Mouse (Mus musculus): Measurements from ENCODE around the gene Dync2li1. TPM values are rescaled to one million over a fixed set of nuclear protein-coding genes. Genes with fewer than 3 reads are reported as not detected.

Dync2li1 gene
- polyA plus RNA-seq, 1 experiment from 2014 or later = 11.9 TPM

GRCm38 (mm10) chr17:84596501-84596900 lies 29.8 kb upstream of the Dync2li1 start:
- Histone ChIP-seq H3K9me3 (no peaks in the 10 kb centered on the region), H3K4me2 (no peak overlapping the region), H3K27me3 (replicated peaks) (no peaks in the 10 kb centered on the region), H3K4me1 (0 out of 2 replicates have a peak, but pooled peaks cover 3% of the 10 kb centered on the region), H3K36me3 (peaks cover 18% of the 10 kb centered on the region), H3K27ac (replicated peaks) (no peak overlapping the region), H3K4me3 (no peak overlapping the region), H3K9ac (no peak overlapping the region)
- 53% methylated on average over 7 of the region's 7 CpGs for WGBS
- no peak for ATAC-seq (ENCODE audit: extremely low read depth, insufficient number of reproducible peaks, low FRiP score, low TSS enrichment)

GRCm38 (mm10) chr17:84597859-84598258 lies 28.4 kb upstream of the Dync2li1 start:
- WGBS = 86% methylated on average over 12 of the region's 12 CpGs
- H3K27me3 ChIP-seq (replicated peaks) = no peaks in the 10 kb centered on the region
- H3K4me1 ChIP-seq = peaks cover 5% of the 10 kb centered on the region
- no peak overlapping the region for H3K9ac ChIP-seq
- no peaks in the 10 kb centered on the region for H3K9me3 ChIP-seq
- ATAC-seq (ENCODE audit: extremely low read depth, insufficient number of reproducible peaks, low FRiP score, low TSS enrichment) = no peak
- no peak overlapping the region for H3K4me2 ChIP-seq
- H3K27ac ChIP-seq (replicated peaks) = no peak overlapping the region
- peaks cover 10% of the 10 kb centered on the region; the same call in 1 of the 2 replicates for H3K36me3 ChIP-seq
- H3K4me3 ChIP-seq = no peak overlapping the region

- ATAC-seq (ENCODE audit: extremely low read depth, insufficient number of reproducible peaks, low FRiP score, low TSS enrichment) = no peak
- 86% methylated on average over 7 of the region's 7 CpGs for WGBS
These were observed 27.4 kb upstream of the Dync2li1 start for GRCm38 (mm10) chr17:84598928-84599327.

GRCm38 (mm10) chr17:84600051-84600983 lies 26.0 kb upstream of the Dync2li1 start:
- Histone ChIP-seq H3K27ac (replicated peaks) (no peak overlapping the region), H3K4me2 (no peak overlapping the region), H3K9ac (no peak overlapping the region), H3K27me3 (replicated peaks) (no peaks in the 10 kb centered on the region), H3K36me3 (no peaks in the 10 kb centered on the region), H3K4me1 (peaks cover 14% of the 10 kb centered on the region), H3K4me3 (no peak overlapping the region), H3K9me3 (no peaks in the 10 kb centered on the region)
- ATAC-seq (ENCODE audit: extremely low read depth, insufficient number of reproducible peaks, low FRiP score, low TSS enrichment) = no peak
- 74% methylated on average over 9 of the region's 9 CpGs for WGBS

More at GRCm38 (mm10) chr17:84598928-84599327, 27.4 kb upstream of the Dync2li1 start:
- H3K4me2 ChIP-seq = no peak overlapping the region
- no peak overlapping the region for H3K4me3 ChIP-seq
- no peaks in the 10 kb centered on the region for H3K27me3 ChIP-seq (replicated peaks)
- H3K9ac ChIP-seq = no peak overlapping the region
- peaks cover 14% of the 10 kb centered on the region for H3K4me1 ChIP-seq
- peaks cover 5% of the 10 kb centered on the region; the same call in 1 of the 2 replicates for H3K36me3 ChIP-seq
- H3K27ac ChIP-seq (replicated peaks) = no peak overlapping the region
- H3K9me3 ChIP-seq = no peaks in the 10 kb centered on the region

- no peaks in the 10 kb centered on the region for H3K36me3 ChIP-seq
- H3K4me2 ChIP-seq = no peak overlapping the region
- peaks cover 10% of the 10 kb centered on the region for H3K4me1 ChIP-seq
- H3K9ac ChIP-seq = no peak overlapping the region
- ATAC-seq (ENCODE audit: extremely low read depth, insufficient number of reproducible peaks, low FRiP score, low TSS enrichment) = no peak
- H3K4me3 ChIP-seq = no peak overlapping the region
- WGBS = 89% methylated on average over 5 of the region's 5 CpGs
- H3K9me3 ChIP-seq = no peaks in the 10 kb centered on the region
- H3K27me3 ChIP-seq (replicated peaks) = no peaks in the 10 kb centered on the region
- H3K27ac ChIP-seq (replicated peaks) = no peak overlapping the region
These were observed 24.5 kb upstream of the Dync2li1 start for GRCm38 (mm10) chr17:84601805-84602204.

- Histone ChIP-seq H3K36me3 (no peaks in the 10 kb centered on the region), H3K4me1 (peaks cover 10% of the 10 kb centered on the region), H3K9me3 (no peaks in the 10 kb centered on the region), H3K4me3 (no peak overlapping the region), H3K27me3 (replicated peaks) (no peaks in the 10 kb centered on the region), H3K9ac (no peak overlapping the region), H3K4me2 (no peak overlapping the region), H3K27ac (replicated peaks) (no peak overlapping the region)
- no peak for ATAC-seq (ENCODE audit: extremely low read depth, insufficient number of reproducible peaks, low FRiP score, low TSS enrichment)
- 36% methylated on average over 9 of the region's 9 CpGs for WGBS
These were observed 23.1 kb upstream of the Dync2li1 start for GRCm38 (mm10) chr17:84603202-84603627.

GRCm38 (mm10) chr17:84603709-84604420 lies 22.4 kb upstream of the Dync2li1 start:
- no peak for ATAC-seq (ENCODE audit: extremely low read depth, insufficient number of reproducible peaks, low FRiP score, low TSS enrichment)
- Histone ChIP-seq H3K36me3 (no peaks in the 10 kb centered on the region), H3K4me3 (no peak overlapping the region), H3K4me2 (no peak overlapping the region), H3K9me3 (no peaks in the 10 kb centered on the region), H3K4me1 (peaks cover 10% of the 10 kb centered on the region), H3K27me3 (replicated peaks) (no peaks in the 10 kb centered on the region), H3K27ac (replicated peaks) (no peak overlapping the region), H3K9ac (no peak overlapping the region)
- 86% methylated on average over 10 of the region's 10 CpGs for WGBS

GRCm38 (mm10) chr17:84606976-84607375 lies 19.3 kb upstream of the Dync2li1 start:
- Histone ChIP-seq H3K4me2 (peak overlapping the region; percentile 40; the same call in 1 of the 2 replicates), H3K27ac (replicated peaks) (no peak overlapping the region), H3K4me3 (no peak overlapping the region), H3K9me3 (no peaks in the 10 kb centered on the region), H3K27me3 (replicated peaks) (no peaks in the 10 kb centered on the region), H3K36me3 (peaks cover 2% of the 10 kb centered on the region; the same call in 1 of the 2 replicates), H3K4me1 (peaks cover 10% of the 10 kb centered on the region), H3K9ac (0 out of 2 replicates have a peak overlapping the region, but pooled peaks have one; percentile 44)
- 32% methylated on average over 13 of the region's 13 CpGs for WGBS
- ATAC-seq (ENCODE audit: extremely low read depth, insufficient number of reproducible peaks, low FRiP score, low TSS enrichment) = no peak

- Histone ChIP-seq H3K9me3 (no peaks in the 10 kb centered on the region), H3K27ac (replicated peaks) (no peak overlapping the region), H3K9ac (no peak overlapping the region), H3K4me1 (peaks cover 10% of the 10 kb centered on the region), H3K36me3 (peaks cover 4% of the 10 kb centered on the region; the same call in 1 of the 2 replicates), H3K4me3 (no peak overlapping the region), H3K27me3 (replicated peaks) (no peaks in the 10 kb centered on the region), H3K4me2 (no peak overlapping the region)
- ATAC-seq (ENCODE audit: extremely low read depth, insufficient number of reproducible peaks, low FRiP score, low TSS enrichment) = no peak
- 56% methylated on average over 5 of the region's 5 CpGs for WGBS
These were observed 18.7 kb upstream of the Dync2li1 start for GRCm38 (mm10) chr17:84607617-84608016.

GRCm38 (mm10) chr17:84608606-84609005 lies 17.7 kb upstream of the Dync2li1 start:
- H3K4me1 ChIP-seq = peaks cover under 1% of the 10 kb centered on the region
- H3K4me2 ChIP-seq = no peak overlapping the region
- no peak overlapping the region for H3K4me3 ChIP-seq
- 60% methylated on average over 4 of the region's 4 CpGs for WGBS
- H3K9ac ChIP-seq = no peak overlapping the region
- 0 out of 2 replicates have a peak, but pooled peaks cover 3% of the 10 kb centered on the region for H3K9me3 ChIP-seq
- no peak overlapping the region for H3K27ac ChIP-seq (replicated peaks)
- H3K36me3 ChIP-seq = peaks cover 12% of the 10 kb centered on the region
- no peaks in the 10 kb centered on the region for H3K27me3 ChIP-seq (replicated peaks)
- ATAC-seq (ENCODE audit: extremely low read depth, insufficient number of reproducible peaks, low FRiP score, low TSS enrichment) = no peak

- ATAC-seq (ENCODE audit: extremely low read depth, insufficient number of reproducible peaks, low FRiP score, low TSS enrichment) = no peak
- Histone ChIP-seq H3K9ac (no peak overlapping the region), H3K4me3 (no peak overlapping the region), H3K4me1 (no peaks in the 10 kb centered on the region), H3K27me3 (replicated peaks) (no peaks in the 10 kb centered on the region), H3K9me3 (0 out of 2 replicates have a peak, but pooled peaks cover 7% of the 10 kb centered on the region), H3K36me3 (peaks cover 20% of the 10 kb centered on the region), H3K4me2 (no peak overlapping the region), H3K27ac (replicated peaks) (no peak overlapping the region)
- WGBS = 84% methylated on average over 9 of the region's 9 CpGs
These were observed 14.8 kb upstream of the Dync2li1 start for GRCm38 (mm10) chr17:84611500-84611899.
